Mouse (Mus musculus): ENCODE measurements at regions not wholly inside any gene's neighbourhood (a gene's known extent, or its start where the extent isn't known, plus 50 kb on each side); places are given as distances from the start of the nearest gene placed in this dataset.

GRCm38 (mm10) chr13:10542723-10543122 is 182.1 kb upstream of the Chrm3 start:
- H3K79me2 ChIP-seq (ENCODE audit: control insufficient read depth, insufficient read depth), result no peaks in the 10 kb centered on the region

GRCm38 (mm10) chr13:10540197-10540940 is 179.7 kb upstream of the Chrm3 start:
- TF ChIP-seq USF1 (IDR thresholded peaks at IDR 0.05; ENCODE audit: low read depth) (no peak), TCF3 (IDR thresholded peaks at IDR 0.05; ENCODE audit: insufficient read length, low read depth) (no peak), MYOD1 (IDR thresholded peaks at IDR 0.05; ENCODE audit: control insufficient read depth in 1 of 3, insufficient read length in 2 of 3, low read depth in 2 of 3) (no peak), TCF12 (IDR thresholded peaks at IDR 0.05; ENCODE audit: insufficient read depth, poor library complexity, severe bottlenecking) (no peak), POLR2A (IDR thresholded peaks at IDR 0.05; ENCODE audit: insufficient read length, low read depth) (no peak), MAX (IDR thresholded peaks at IDR 0.05; ENCODE audit: low read depth) (no peak), MYOG (IDR thresholded peaks at IDR 0.05; ENCODE audit: control insufficient read depth in 1 of 3, insufficient read depth in 1 of 3, insufficient read length in 2 of 3, low read depth in 2 of 3) (no peak), POLR2AphosphoS2 (IDR thresholded peaks at IDR 0.05; ENCODE audit: insufficient read length, low read depth) (no peak)
- no peak overlapping the region for H3K4me2 ChIP-seq (ENCODE audit: low read depth)
- H3K27me3 ChIP-seq (ENCODE audit: control insufficient read depth, insufficient read depth, insufficient read length), result no peaks in the 10 kb centered on the region

More at GRCm38 (mm10) chr13:10542723-10543122, 182.1 kb upstream of the Chrm3 start:
- no peak for TF ChIP-seq POLR2A (IDR thresholded peaks at IDR 0.05; ENCODE audit: insufficient read length, low read depth)
- no peak for TF ChIP-seq MAX (IDR thresholded peaks at IDR 0.05; ENCODE audit: low read depth)
- TF ChIP-seq MYOG (IDR thresholded peaks at IDR 0.05; ENCODE audit: control insufficient read depth in 1 of 3, insufficient read depth in 1 of 3, insufficient read length in 2 of 3, low read depth in 2 of 3), result no peak
- TF ChIP-seq CEBPB (IDR thresholded peaks at IDR 0.05; ENCODE audit: insufficient read depth, poor library complexity, severe bottlenecking), result no peak
- TF ChIP-seq MYOD1 (IDR thresholded peaks at IDR 0.05; ENCODE audit: control insufficient read depth in 1 of 3, insufficient read length in 2 of 3, low read depth in 2 of 3), result no peak
- TF ChIP-seq POLR2AphosphoS2 (IDR thresholded peaks at IDR 0.05; ENCODE audit: insufficient read length, low read depth), result no peak
- no peak for TF ChIP-seq E2F4 (IDR thresholded peaks at IDR 0.05; ENCODE audit: insufficient read depth)
- no peak for TF ChIP-seq SRF (IDR thresholded peaks at IDR 0.05; ENCODE audit: control insufficient read depth, insufficient read length, low read depth)
- no peak for TF ChIP-seq USF1 (IDR thresholded peaks at IDR 0.05; ENCODE audit: low read depth)
- no peak for TF ChIP-seq TCF12 (IDR thresholded peaks at IDR 0.05; ENCODE audit: insufficient read depth, poor library complexity, severe bottlenecking)
- no peak for TF ChIP-seq TCF3 (IDR thresholded peaks at IDR 0.05; ENCODE audit: insufficient read length, low read depth)
- no peak for TF ChIP-seq REST (IDR thresholded peaks at IDR 0.05; ENCODE audit: insufficient read depth, insufficient read length)
- Histone ChIP-seq H3K27me3 (ENCODE audit: control insufficient read depth, insufficient read depth, insufficient read length) (no peaks in the 10 kb centered on the region), H3K4me3 (no peak overlapping the region), H3K36me3 (ENCODE audit: control insufficient read depth, insufficient read depth) (no peaks in the 10 kb centered on the region), H3K4me2 (ENCODE audit: low read depth) (no peak overlapping the region), H3ac (ENCODE audit: control insufficient read depth, insufficient read length) (no peak overlapping the region)

GRCm38 (mm10) chr13:10538927-10539326 is 178.3 kb upstream of the Chrm3 start:
- H3ac ChIP-seq (ENCODE audit: control insufficient read depth, insufficient read length), result no peak overlapping the region
- no peaks in the 10 kb centered on the region for H3K27me3 ChIP-seq (ENCODE audit: control insufficient read depth, insufficient read depth, insufficient read length)
- TF ChIP-seq POLR2AphosphoS2 (IDR thresholded peaks at IDR 0.05; ENCODE audit: insufficient read length, low read depth), result no peak
- no peak for TF ChIP-seq CEBPB (IDR thresholded peaks at IDR 0.05; ENCODE audit: insufficient read depth, poor library complexity, severe bottlenecking)
- TF ChIP-seq MAX (IDR thresholded peaks at IDR 0.05; ENCODE audit: low read depth), result no peak
- no peak for TF ChIP-seq TCF12 (IDR thresholded peaks at IDR 0.05; ENCODE audit: insufficient read depth, poor library complexity, severe bottlenecking)
- TF ChIP-seq REST (IDR thresholded peaks at IDR 0.05; ENCODE audit: insufficient read depth, insufficient read length), result no peak
- no peak for TF ChIP-seq MYOD1 (IDR thresholded peaks at IDR 0.05; ENCODE audit: control insufficient read depth in 1 of 3, insufficient read length in 2 of 3, low read depth in 2 of 3)
- TF ChIP-seq TCF3 (IDR thresholded peaks at IDR 0.05; ENCODE audit: insufficient read length, low read depth), result no peak
- TF ChIP-seq MYOG (IDR thresholded peaks at IDR 0.05; ENCODE audit: control insufficient read depth in 1 of 3, insufficient read depth in 1 of 3, insufficient read length in 2 of 3, low read depth in 2 of 3), result no peak
- no peak for TF ChIP-seq SRF (IDR thresholded peaks at IDR 0.05; ENCODE audit: control insufficient read depth, insufficient read length, low read depth)
- no peaks in the 10 kb centered on the region for H3K79me2 ChIP-seq (ENCODE audit: control insufficient read depth, insufficient read depth)
- H3K36me3 ChIP-seq (ENCODE audit: control insufficient read depth, insufficient read depth), result no peaks in the 10 kb centered on the region
- H3K4me3 ChIP-seq, result no peak overlapping the region
- H3K4me2 ChIP-seq (ENCODE audit: low read depth), result no peak overlapping the region

More at GRCm38 (mm10) chr13:10540197-10540940, 179.7 kb upstream of the Chrm3 start:
- H3K4me3 ChIP-seq, result no peak overlapping the region
- no peaks in the 10 kb centered on the region for H3K36me3 ChIP-seq (ENCODE audit: control insufficient read depth, insufficient read depth)
- no peak overlapping the region for H3ac ChIP-seq (ENCODE audit: control insufficient read depth, insufficient read length)
- H3K79me2 ChIP-seq (ENCODE audit: control insufficient read depth, insufficient read depth), result no peaks in the 10 kb centered on the region

- no peak overlapping the region for H3K4me2 ChIP-seq (ENCODE audit: low read depth)
- H3ac ChIP-seq (ENCODE audit: control insufficient read depth, insufficient read length), result no peak overlapping the region
- no peaks in the 10 kb centered on the region for H3K27me3 ChIP-seq (ENCODE audit: control insufficient read depth, insufficient read depth, insufficient read length)
- no peaks in the 10 kb centered on the region for H3K36me3 ChIP-seq (ENCODE audit: control insufficient read depth, insufficient read depth)
- TF ChIP-seq USF1 (IDR thresholded peaks at IDR 0.05; ENCODE audit: low read depth) (no peak), POLR2AphosphoS2 (IDR thresholded peaks at IDR 0.05; ENCODE audit: insufficient read length, low read depth) (no peak), CEBPB (IDR thresholded peaks at IDR 0.05; ENCODE audit: insufficient read depth, poor library complexity, severe bottlenecking) (no peak)
- no peaks in the 10 kb centered on the region for H3K79me2 ChIP-seq (ENCODE audit: control insufficient read depth, insufficient read depth)
- no peak overlapping the region for H3K4me3 ChIP-seq
Measured at GRCm38 (mm10) chr13:10527251-10527650, 166.6 kb upstream of the Chrm3 start.
